Mouse (Mus musculus) CD4-positive helper T cell, adult 2 months (primary cell): ENCODE results near the gene Dennd1a.

Experiments
- DNase-seq: peaks from one replicate; pipeline ENCODE4 v3.0.0-alpha.2; 2012; ENCODE audit warnings: low read depth, missing footprints, low spot score

Dennd1a gene

GRCm38 (mm10) chr2:37818761-37819525, 468.2 kb downstream of the Dennd1a start:
- DNase-seq = no peak

- peak; percentile 37 for DNase-seq
Measured at GRCm38 (mm10) chr2:37815676-37816075, 471.5 kb downstream of the Dennd1a start.

- DNase-seq = no peak
Measured at GRCm38 (mm10) chr2:37814820-37815361, 472.3 kb downstream of the Dennd1a start.

- no peak for DNase-seq
Measured at GRCm38 (mm10) chr2:37812401-37812800, 474.8 kb downstream of the Dennd1a start.

GRCm38 (mm10) chr2:37811682-37812081, 475.5 kb downstream of the Dennd1a start:
- no peak for DNase-seq

GRCm38 (mm10) chr2:37802610-37803212, 484.5 kb downstream of the Dennd1a start:
- peak; percentile 40 for DNase-seq

- DNase-seq = no peak
Measured at GRCm38 (mm10) chr2:37801687-37802086, 485.5 kb downstream of the Dennd1a start.

- DNase-seq = no peak
Measured at GRCm38 (mm10) chr2:37799137-37799536, 488.1 kb downstream of the Dennd1a start.

GRCm38 (mm10) chr2:37797046-37797445, 490.1 kb downstream of the Dennd1a start:
- no peak for DNase-seq

GRCm38 (mm10) chr2:37796021-37796420, 491.2 kb downstream of the Dennd1a start:
- DNase-seq = no peak

GRCm38 (mm10) chr2:37791340-37791739, 495.9 kb downstream of the Dennd1a start:
- DNase-seq = no peak

GRCm38 (mm10) chr2:37790738-37791137, 496.5 kb downstream of the Dennd1a start:
- no peak for DNase-seq

GRCm38 (mm10) chr2:37789995-37790394, 497.2 kb downstream of the Dennd1a start:
- no peak for DNase-seq

GRCm38 (mm10) chr2:37789029-37789428, 498.2 kb downstream of the Dennd1a start:
- DNase-seq = no peak

- no peak for DNase-seq
Measured at GRCm38 (mm10) chr2:37788176-37788962, 498.8 kb downstream of the Dennd1a start.

GRCm38 (mm10) chr2:37786461-37786860, 500.7 kb downstream of the Dennd1a start:
- DNase-seq = no peak

GRCm38 (mm10) chr2:37784473-37784872, 502.7 kb downstream of the Dennd1a start:
- DNase-seq = no peak

GRCm38 (mm10) chr2:37782002-37782401, 505.2 kb downstream of the Dennd1a start:
- DNase-seq = no peak

- no peak for DNase-seq
Measured at GRCm38 (mm10) chr2:37781421-37781820, 505.8 kb downstream of the Dennd1a start.

GRCm38 (mm10) chr2:37780270-37780929, 506.8 kb downstream of the Dennd1a start:
- DNase-seq = no peak

- DNase-seq = no peak
Measured at GRCm38 (mm10) chr2:37777958-37778720, 509.1 kb downstream of the Dennd1a start.
